8 mouse cellular contexts compared by ENCODE assay signal in the genomic region with DNA sequence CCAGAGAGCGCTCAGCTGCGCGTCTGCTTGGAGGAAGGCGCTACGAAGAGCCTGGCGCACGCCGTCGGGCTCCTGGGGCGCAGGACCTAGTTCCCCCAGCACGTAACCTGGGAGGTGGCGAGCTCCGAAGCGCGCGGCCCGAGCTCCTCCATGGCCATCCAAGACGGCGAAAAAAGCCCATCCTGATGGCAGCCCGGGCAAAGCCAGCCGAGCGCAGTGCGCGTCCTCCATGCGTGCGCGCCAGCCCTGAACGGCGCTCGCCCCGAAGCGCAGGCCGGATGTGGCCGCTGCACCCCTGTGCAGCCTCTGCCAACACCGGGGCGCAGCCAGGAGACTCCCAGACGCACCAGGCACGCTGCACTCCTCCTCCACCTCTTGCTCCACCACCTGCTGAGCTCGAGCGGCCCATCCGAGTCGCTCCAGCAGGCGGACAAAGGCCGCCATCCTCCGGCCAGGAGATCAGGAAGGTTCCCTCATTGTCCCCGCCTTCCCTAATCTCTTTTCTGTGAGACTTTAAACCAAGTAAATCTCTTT. TPM values are rescaled to one million over a fixed set of nuclear protein-coding genes. Genes with fewer than 3 reads are reported as not detected.
A peak's percentile ranks its signal among the peaks of the same experiment; 100 is the strongest.
DNase-seq lines count a peak whose midpoint lies in the region; ATAC-seq lines count a peak whose summit lies in the region.

A gene (minus strand): TSS at position 484 of the 534 bp plus-strand sequence.

- no peak for ATAC-seq in heart, embryonic 13.5 days (ENCODE audit: extremely low read depth, insufficient number of reproducible peaks, low FRiP score, low TSS enrichment)
- peak; percentile 60 for ATAC-seq in inflammation-experienced regulatory T-cells, adult 6 months

- H3K4me1 ChIP-seq in heart, embryonic 13.5 days = peaks cover 18% of the 10 kb centered on the region

- under 1% methylated on average over 46 of the region's 46 CpGs for WGBS in heart, embryonic 13.5 days

- H3K27me3 ChIP-seq in heart, embryonic 13.5 days (replicated peaks) = peaks cover 81% of the 10 kb centered on the region

- DNase-seq in heart, postnatal 36 days = no peak
- DNase-seq in embryo, embryonic 10 days (ENCODE audit: low spot score) = peak; percentile 27
- peak; percentile 72 for DNase-seq in naive thymus-derived CD4-positive, alpha-beta T cell, adult 2 months (ENCODE audit: low read depth)
- DNase-seq in urinary bladder, postnatal 10 days (ENCODE audit: low spot score) = no peak
- DNase-seq in frontal cortex, postnatal 14 days (ENCODE audit: low spot score in 2 of 2) = no peak
- no peak for DNase-seq in frontal cortex, postnatal 36 days (ENCODE audit: low spot score in 2 of 2)

- peak within 1 kb of the TSS; percentile 46 for H3K4me3 ChIP-seq in heart, embryonic 13.5 days

- intact Hi-C loops in heart, postnatal 36 days (cut with DNase I) = loop anchor here (5.0 kb wide), 1 partner anchor 102 kb away; a partner anchor contains a TSS

- H3K9ac ChIP-seq in heart, embryonic 13.5 days = no peak within 1 kb of the TSS; the same call in 1 of the 2 replicates

- 0 out of 2 replicates have a peak, but pooled peaks cover 3% of the 10 kb centered on the region for H3K9me3 ChIP-seq in heart, embryonic 13.5 days

- no peak within 1 kb of the TSS for H3K27ac ChIP-seq in heart, embryonic 13.5 days (replicated peaks)

- H3K36me3 ChIP-seq in heart, embryonic 13.5 days = no peaks in the 10 kb centered on the region

- peak within 1 kb of the TSS; percentile 69 for H3K4me2 ChIP-seq in heart, embryonic 13.5 days

RNA-seq across cellular contexts. Expression of the gene that starts here (rescaled TPM):
- not detected in 2 replicates for polyA plus RNA-seq in heart, embryonic 13.5 days (2015; fragmentation: Nextera tagmentation; extraction: Ambion mirVana)
- total RNA-seq in heart, postnatal 36 days (2021) = not detected
- 1 to 10 TPM in 2 of 3 experiments, under 1 TPM in 1; 0.74 to 3.1 (median 2.1) TPM for polyA plus RNA-seq in inflammation-experienced regulatory T-cells, adult 6 months (2017; shearing (Covaris generic))

Comparison
In these comparisons a context has a peak if more than half of its experiments do, and no peak if none do; other contexts are left out.
1. DNase-seq: peak in embryo, embryonic 10 days (single experiment) and naive thymus-derived CD4-positive, alpha-beta T cell, adult 2 months (single experiment); none in heart, postnatal 36 days (0 of 2), urinary bladder, postnatal 10 days (single experiment), frontal cortex, postnatal 14 days (0 of 2) and frontal cortex, postnatal 36 days (0 of 2).